Mouse (Mus musculus) lung, postnatal 36 days (tissue): ENCODE measurements around the gene Ppp1r3d.
A peak's percentile ranks its signal among the peaks of the same experiment; 100 is the strongest.

Experiments
- DNase-seq: peaks from one replicate; pipeline ENCODE4 v3.0.0; 2022; ENCODE audit warnings: mixed read lengths

Gene Ppp1r3d

DNA sequence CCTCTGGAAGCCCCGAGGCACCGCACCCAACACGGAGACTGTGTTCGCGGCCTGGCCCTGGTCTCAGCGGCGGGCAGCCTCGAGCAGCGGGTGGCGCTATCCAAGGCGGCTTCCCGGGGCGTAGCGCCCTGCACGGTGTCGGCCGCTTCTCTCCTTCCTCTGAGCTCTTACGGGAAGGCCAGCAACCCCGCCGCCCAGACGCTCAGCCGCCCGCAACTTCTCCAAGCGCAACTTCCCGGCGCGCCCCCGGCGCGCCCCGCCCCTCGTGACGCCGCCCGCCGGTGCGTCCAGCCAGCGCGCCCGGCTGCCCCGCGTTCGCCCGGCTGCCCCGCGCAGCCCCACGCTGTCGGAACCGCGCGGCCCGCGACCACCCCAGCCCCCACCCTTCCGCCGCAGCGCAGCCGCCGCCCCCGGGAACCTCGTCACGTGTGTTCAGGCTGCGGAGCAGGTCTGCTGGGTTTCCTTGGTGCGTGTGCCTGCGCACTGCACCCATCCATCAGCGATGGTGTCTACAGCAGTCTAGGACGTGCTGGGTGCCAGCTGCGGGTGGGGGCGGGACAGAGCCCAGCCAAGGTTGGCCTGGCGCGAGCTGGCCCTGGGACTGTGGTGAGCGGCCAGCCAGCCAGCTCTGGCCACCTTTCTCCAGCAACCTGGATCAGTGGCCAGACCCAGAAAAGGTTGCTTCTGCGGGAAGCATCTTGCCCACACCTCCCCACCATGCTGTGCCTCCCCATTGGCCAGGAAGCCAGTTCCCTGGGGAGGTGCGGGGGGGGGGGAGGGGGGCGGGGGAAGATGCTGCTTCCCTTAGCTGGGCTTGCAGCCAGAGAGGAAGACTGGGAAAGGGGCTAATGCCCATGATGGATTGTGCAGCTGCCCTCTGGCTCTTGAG, at the start of gene Ppp1r3d, which contains the start of gene Fam217b:
Gene Ppp1r3d (minus strand): TSS at position 212 of the 889 bp plus-strand sequence.
Gene Fam217b (plus strand): TSS at position 264 of the 889 bp plus-strand sequence.
- peak; percentile 63 for DNase-seq

DNA sequence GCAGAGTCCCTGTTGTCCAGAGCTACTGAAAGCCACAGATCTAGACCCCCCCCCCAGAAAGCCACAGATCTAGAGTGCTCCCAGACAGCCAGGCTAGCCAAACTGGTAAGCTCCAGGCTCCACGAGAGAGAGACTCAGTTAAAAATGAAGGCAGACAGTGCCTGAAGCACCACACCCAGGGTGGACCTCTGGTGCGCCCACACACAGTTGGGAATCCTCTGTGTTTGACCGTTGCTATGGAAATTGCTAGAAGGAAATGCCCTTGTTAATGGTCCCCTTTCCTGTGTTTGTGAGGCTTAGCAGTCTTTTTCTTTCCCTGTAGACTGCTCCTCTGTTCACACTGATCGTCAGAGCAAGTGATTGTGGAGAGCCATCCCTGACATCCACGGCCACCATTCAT, 46.1 kb upstream of the Ppp1r3d start:
- DNase-seq = no peak

DNA sequence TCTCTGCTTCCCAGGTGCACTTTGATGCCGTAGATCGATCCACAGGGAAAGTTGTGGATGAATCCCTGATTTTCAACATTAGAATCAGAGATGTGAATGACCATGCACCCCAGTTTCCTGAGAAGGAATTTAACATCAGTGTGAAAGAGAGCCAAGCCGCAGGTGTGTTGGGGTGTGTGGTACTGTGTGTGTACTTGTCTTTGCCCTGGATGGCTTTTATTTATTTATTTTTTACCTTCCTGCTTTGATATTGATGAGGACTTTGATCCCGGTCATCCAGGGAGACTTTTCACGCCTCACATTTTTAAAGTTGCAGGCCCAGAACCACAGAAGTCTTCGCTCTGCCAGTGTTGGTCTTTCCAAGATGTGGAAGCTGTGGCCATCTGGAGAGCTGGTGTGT, 43.1 kb upstream of the Ppp1r3d start:
- no peak for DNase-seq

DNA sequence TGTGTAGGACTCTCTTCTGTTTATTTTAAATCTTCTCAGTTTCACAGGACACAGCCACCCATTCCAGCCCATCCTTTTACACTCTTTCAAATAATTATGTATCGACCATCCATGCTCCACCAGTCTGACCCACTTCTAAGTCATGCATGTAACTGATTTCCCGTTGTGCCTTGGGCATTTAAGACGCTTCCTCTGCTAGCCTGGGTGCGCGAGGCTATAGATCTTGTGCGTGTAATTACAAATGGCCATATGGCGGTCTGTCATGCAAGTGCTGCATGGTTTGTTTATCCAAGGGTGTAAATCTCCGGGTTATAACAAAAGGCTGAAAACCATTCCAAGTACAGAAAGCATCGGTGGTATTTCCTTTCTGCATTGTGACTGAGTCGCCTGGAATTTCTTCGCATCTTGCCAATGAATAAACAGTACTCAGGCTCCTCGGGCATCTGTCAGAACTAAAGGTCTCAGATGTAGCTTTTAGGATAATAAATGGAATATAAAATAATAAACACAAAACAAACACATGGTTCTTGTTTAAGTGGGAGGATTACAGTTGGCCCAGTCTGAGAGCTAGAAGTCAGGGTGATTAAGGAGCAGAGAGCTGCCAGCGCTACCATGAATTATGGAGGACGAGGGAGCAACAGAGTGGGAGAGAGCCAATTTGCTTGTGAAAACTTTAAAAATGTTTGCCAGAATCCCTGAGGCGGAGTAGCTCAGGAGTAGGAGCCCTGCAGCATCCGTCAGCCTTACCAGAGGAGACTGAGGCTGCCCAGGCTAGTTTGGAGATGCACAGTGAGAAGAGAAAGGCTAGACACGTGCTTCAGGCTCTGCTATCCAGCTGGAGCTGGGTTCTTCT, 40.6 kb upstream of the Ppp1r3d start:
- DNase-seq = peak; percentile 58

DNA sequence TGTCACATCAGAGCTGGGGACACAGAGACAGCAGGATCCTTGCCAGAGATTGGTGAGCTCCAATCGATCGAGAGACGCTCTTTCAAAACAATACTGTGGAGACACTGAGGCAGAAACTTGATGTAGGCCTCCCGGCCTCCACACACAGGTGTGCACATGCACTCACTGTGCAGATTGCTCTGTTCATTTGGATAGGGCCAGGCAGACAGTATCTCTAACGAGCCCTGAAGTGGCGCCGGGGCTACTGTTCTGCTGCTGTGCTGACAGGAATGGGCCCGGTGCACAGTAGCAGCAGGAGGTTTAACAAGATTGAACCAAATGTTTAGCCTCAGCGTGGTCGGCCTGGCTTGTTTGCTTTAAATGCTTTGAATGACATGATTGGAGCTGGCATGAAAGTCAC, 36.7 kb upstream of the Ppp1r3d start:
- no peak for DNase-seq

DNA sequence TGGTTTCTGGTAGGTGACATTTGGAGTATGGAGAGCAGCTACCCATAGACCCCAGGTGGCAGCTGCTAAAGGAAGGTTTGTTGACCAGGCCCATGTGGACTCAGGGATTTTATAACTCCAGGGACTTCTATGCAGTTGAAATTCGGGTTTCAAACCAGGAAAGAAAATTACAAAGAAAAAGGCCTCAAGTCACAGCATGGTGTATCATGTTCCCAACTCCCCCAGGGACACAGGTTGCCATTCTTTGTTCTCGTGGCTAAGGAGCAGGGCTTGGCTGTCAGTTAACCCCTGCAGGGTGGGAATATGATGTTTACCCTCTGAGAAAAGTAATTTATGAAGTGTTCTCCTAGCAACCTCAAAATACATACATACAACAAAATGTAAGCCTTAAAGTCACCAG, 36.0 kb upstream of the Ppp1r3d start:
- DNase-seq = no peak

DNA sequence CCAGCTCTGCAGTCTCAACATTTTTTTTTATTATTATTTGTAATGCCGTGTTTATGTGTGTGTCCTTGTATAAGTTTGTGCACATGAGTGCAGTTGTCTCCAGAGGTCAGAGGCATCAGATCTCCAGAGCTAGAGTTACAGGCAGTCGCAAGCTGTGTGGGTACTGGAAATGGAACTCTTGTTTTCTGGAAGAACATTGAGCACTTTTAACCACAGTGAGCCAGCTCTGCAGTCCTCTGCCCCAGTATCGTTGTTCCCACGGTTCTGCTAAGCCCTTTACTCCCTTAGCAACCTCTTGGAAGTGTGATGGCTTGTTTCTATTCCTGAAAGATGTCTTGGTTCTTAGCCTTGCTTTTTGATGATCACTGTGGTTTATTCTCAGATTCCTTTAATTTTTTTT, 35.1 kb upstream of the Ppp1r3d start:
- no peak for DNase-seq

DNA sequence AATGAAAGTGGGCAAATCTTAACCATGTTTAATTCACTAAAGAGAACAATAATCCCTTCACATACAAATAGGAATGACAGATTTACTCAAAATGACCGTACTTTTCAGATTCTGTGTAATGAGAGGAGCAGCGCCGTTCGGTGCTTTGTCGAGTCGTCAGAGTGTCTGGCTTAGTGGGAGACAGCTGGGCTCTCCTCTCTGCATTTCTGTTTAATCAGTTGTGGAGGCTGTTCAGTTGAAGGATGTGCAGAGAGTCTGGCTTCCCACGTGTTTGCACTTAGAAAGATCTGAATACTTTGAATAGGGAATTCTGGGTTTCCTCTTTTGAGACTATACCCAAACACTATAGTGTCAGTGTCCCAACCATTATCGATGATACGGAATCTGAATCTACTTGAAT, 23.0 kb upstream of the Ppp1r3d start:
- no peak for DNase-seq

DNA sequence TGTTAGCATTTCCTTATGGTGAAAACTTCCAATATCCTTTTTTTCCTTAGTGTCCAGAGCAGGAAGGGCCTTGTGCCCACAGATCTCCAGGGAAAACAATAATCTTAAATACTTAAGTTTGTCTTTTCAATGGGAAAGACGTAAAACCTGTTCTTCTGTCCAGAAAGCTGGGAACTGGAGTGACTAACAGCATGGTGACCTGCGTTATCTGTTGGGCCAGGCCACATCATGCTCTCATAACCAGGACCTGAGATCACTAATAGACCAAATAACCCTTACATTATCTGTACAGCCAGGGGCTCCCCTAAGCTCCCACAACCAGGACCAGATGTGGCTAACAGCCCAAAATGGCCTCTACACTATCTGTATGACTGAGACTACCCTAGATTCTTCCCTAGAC, 19.6 kb upstream of the Ppp1r3d start:
- DNase-seq = no peak

DNA sequence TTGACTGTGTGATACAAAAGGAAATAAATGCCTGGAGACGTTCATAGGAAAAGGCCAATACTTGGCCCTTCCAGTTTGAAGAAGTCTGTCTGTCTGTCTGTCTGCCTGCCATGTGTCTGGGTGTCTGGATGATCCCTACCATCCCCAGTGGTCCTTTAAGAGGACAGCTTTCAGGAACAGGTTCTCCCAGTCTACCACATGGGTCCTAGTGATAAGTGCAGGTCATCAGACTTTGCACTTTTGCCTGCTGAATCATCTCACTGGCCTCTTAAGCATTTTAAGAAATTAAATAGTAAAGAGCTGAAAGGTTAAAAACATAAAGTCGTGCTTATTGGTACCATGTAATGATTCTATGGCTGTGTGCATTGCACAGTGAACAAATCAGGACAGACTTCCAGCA, 19.2 kb upstream of the Ppp1r3d start:
- no peak for DNase-seq

DNA sequence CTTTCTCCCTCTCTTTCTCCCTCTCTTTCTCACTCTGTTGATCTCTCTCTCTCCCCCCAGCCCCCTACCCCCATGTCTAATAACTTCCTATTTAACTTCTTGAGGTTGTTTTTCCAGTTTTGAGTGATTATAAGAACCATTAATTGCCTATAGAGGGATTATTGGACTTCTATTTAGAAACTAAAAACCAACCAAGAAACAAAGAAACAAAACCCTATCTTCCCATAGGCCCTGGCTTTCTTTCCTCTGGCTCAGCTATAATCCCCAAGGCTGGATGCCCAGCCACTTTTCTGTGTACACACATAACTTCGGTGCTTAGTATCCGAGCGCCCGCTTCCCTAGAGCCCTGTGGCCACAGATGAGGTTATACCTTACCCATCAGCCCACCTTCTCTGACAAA, 16.0 kb upstream of the Ppp1r3d start, which contains the start of gene Cdh26:
Gene Cdh26 (plus strand): TSS at position 301 of the 400 bp plus-strand sequence.
- DNase-seq = no peak

DNA sequence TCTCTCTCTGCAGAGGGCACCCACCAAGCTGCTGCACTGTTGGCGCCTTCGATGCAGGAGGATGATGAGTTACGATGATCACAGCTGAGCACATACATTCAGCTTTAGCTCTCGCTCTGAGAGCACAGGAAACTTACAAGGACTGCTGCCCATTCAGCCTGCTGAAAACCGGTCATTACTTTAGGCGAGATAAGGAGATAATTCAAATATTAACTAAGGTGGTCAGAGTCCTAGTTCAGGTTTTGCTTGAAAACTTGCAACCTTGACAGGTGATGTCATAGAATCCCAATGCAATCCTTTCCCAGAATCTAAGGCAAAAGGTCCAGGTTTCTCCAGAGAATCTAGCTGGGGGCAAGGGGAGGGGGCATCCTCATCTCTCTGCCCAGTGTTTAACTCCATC, 15.2 kb upstream of the Ppp1r3d start:
- DNase-seq = no peak

DNA sequence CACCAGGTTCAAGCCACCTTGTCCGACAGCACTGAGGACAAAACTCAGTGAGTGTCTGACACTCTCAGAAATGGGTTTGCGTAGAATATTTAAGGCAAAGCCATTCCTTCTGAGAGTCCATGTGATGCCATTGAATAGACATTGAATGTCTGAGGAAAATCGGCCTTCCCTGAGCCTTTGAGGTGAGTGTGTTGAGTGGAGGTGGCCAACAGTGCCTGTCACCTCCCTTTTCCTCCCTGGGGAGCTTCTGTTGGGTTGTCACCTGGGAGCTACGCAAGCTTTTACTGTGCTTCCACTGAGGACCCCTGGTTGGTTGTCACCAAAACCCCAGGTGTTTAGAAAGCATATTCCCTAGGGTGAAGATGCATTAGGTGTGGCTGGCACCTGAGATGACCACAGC, 14.4 kb upstream of the Ppp1r3d start:
- DNase-seq = no peak

DNA sequence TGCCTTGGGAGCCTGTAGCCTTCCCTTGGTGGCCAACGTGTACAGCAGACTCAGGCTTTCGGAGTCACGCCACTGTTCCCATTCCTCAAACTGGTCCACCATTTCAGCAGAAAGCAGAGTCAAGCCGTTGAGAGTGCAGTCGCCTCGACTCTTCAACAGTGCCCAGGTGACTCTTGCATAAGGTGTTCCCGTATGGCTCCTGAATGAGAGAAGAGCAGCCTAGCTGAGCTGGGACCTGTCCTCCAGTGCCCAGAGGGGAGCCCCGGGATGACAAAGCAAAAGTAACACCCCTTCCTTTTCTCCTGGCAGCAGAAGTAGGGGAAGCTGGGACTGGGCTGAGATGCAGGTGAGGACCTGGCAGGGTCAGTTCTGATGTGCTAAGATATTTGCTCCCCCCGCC, 13.9 kb upstream of the Ppp1r3d start:
- DNase-seq = no peak

DNA sequence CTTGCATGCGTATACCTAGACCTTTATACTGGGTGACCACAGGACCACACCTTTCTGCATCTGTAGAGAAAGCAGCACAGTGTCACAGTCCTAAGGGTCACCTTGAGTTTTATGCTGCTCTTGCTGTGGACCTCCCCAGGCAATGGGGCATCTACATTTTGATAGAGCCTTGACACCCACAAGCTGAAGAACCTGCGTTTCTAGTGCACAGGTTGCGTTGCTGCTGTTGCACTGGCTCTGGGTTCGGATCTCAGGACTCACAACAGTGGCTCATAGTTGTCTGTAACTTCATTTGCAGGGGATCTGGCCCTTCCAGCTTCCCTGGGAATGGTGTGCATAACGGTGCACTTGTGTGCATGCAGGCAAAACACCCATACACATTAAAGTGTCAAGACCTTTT, 12.9 kb upstream of the Ppp1r3d start:
- no peak for DNase-seq

DNA sequence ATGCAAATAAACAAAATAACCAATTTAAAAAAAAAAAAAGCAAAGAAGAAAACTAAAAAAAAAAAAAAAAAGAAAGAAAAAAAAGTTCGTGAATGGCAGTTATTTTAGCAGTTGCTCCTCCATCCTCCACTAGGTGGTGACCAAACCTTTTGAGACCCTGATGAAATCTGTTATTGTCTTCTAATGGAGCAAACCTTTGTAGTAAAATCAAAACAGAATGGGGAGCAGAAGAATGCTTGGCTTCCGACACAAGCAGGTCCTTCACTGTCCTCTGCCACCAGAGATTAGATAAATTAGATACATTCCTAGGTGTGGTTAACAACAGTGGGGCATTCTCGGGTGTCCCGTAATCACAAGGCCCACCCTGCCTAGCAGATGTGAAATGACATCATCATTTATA, 12.0 kb upstream of the Ppp1r3d start:
- DNase-seq = peak; percentile 61

DNA sequence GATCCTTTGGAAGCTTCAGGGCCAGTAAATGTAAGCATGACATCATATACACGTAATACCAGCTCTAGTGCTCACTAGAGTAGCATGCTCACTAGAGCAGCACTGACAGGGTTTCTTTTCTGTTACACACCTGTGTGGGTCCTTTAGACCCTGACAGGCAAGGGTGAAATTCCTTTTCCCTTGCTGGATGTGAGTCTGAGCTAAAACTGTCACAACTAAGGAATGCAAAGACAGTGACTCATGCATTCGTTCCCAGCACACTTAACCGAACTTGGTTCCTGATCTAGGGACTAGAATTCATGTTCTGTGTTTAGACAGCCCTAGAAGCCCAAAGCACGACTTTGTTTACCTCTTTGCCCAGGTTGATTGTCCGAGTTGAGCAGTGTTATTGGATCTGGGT, 9.0 kb upstream of the Ppp1r3d start:
- DNase-seq = no peak

DNA sequence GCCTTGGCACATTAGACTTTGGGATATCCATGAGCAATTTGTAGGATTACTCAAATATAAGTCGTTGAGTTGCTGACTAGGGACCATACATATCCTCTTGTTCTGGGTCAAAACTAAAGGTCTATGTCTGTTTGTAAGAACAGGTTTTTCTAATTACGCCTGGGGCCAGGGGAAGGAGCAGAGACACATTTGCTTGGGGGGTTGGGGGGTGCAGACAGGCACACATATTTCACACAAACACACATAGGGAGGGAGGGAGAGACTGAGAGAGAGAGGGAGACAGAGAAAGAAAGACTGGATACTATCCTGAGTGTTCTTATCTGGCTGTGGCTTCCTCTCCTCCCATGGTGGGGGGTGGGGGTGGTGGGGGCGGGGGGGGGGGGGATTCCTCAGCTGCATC, 7.9 kb upstream of the Ppp1r3d start:
- no peak for DNase-seq

DNA sequence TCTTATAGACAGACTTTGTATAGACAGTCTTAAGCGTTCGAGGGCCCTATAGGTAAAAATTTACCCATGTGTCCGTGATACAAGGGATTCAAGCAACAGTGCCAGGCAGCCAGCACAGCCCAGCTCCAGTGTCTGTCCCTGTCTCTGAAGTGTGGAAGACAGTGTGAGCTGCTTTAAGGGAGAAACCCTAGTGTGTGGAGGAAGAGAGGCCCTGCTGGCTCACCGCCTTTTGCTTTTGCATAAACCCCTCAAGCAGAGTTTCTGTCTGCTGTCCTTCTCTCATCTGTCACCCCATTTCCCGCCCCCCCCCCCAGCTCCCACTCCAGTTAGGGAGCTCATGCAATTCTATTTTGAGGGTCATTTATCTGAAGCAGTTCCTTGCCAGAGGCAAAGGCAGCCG, 7.3 kb upstream of the Ppp1r3d start:
- DNase-seq = no peak

DNA sequence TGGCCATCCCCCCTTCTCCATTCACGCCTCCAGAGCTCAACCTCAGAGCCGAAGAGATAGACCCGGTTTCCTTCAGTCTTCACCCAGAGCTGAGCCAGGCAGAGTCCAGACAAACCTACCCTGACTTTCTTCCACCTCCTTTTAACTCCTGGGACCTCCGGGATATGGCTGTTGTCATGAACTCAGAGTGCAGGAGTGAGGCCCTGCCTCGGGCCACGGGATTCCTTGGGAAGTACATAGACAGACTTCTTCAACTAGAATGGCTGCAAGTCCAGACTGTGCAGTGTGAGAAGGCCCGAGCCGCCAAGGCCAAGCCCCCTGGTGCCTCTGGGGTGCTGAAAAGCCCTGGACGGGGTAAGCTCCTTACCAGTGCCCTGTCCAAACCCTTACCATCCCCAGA, 6.3 kb upstream of the Ppp1r3d start:
- DNase-seq = no peak

DNA sequence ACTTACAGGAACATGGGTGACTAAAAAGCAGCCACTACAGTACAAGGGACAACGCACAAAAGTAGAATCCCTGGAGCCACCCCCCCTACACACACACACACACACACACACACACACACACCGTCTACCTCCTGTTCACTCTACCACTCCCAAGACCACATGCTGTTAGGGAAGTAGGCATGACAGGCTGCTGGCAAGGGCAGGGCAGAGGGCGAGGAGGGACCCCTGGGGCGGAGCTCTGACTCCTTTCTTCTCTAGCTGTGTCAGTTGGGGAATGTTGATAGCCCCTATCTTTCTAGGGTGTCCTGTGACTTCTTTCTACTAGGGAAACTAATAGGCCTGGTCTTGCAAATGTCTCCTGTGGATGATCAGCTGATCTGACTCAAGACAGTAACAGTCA, 2.7 kb upstream of the Ppp1r3d start:
- DNase-seq = no peak

DNA sequence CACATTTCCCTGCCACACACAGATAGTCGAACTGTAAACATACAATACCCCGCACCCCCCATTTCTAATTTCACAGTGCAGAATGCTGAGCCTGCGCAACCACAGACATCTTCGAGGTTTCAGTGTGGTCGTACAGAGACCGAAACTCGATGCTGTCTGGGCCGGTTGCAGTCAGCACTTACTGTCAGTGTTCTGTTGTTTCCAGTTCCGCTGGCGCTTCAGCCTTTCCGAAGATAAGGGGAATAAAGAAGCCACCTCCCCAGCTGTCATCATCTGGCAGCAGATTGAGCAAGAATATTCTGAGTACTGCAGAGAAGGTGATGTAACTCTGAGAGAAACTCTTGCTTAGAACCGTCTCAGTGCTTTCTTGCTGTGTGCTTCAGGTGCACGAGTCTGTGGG, 2.2 kb upstream of the Ppp1r3d start:
- peak; percentile 68 for DNase-seq

DNA sequence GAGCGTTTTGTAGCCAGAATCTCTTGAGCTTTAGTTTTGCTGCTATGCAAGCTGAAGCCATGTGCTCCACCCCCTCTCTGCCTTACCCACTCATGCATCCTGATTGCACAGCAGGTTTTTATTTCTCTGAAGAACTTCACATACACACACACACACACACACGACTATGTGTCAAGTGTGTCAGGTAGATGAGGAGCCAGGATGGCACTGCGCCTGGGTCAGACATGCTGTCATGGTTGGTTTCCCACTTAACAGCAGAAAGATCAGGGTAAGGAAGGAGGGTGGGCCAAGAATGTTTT, 827 bp upstream of the Ppp1r3d start:
- DNase-seq = no peak
